In genomic region chr6:94537652-94538051, GRCm38 (mm10) we compare ENCODE assay signal across 18 mouse cellular contexts.
"Had no signal": no experiment of that assay in that cellular context is flagged by ENCODE, and none has a peak within 500 bp of the region (broad histone marks: within the 10 kb centered on the region; RNA-seq: fewer than 3 reads in every experiment).

No protein-coding gene starts in this region.

- H3K4me1 ChIP-seq: liver, embryonic 13.5 days; lung, embryonic 15.5 days; megakaryocyte, embryonic 14.5 days; neural tube, embryonic 15.5 days had no signal

- H3K4me2 ChIP-seq: liver, embryonic 13.5 days; lung, embryonic 15.5 days; midbrain, embryonic 12.5 days; midbrain, embryonic 15.5 days; neural tube, embryonic 12.5 days; neural tube, embryonic 15.5 days had no signal

- ATAC-seq: midbrain, embryonic 15.5 days had no signal

- H3K27me3 ChIP-seq: liver, embryonic 13.5 days; lung, embryonic 15.5 days; megakaryocyte, embryonic 14.5 days; midbrain, embryonic 12.5 days; midbrain, embryonic 15.5 days; neural tube, embryonic 12.5 days; neural tube, embryonic 15.5 days had no signal

- H3K9me3 ChIP-seq: liver, embryonic 13.5 days; lung, embryonic 15.5 days; megakaryocyte, embryonic 14.5 days; midbrain, embryonic 12.5 days; midbrain, embryonic 15.5 days; neural tube, embryonic 12.5 days; neural tube, embryonic 15.5 days had no signal

- H3K9ac ChIP-seq: liver, embryonic 13.5 days; lung, embryonic 15.5 days; midbrain, embryonic 12.5 days; midbrain, embryonic 15.5 days; neural tube, embryonic 12.5 days; neural tube, embryonic 15.5 days had no signal

- H3K36me3 ChIP-seq: lung, embryonic 15.5 days; midbrain, embryonic 15.5 days; neural tube, embryonic 12.5 days; neural tube, embryonic 15.5 days had no signal

- H3K27ac ChIP-seq: left cerebral cortex, adult 2 months; liver, embryonic 13.5 days; lung, embryonic 15.5 days; midbrain, embryonic 12.5 days; midbrain, embryonic 15.5 days; neural tube, embryonic 12.5 days; neural tube, embryonic 15.5 days had no signal

- H3K4me3 ChIP-seq: left cerebral cortex, adult 2 months; liver, embryonic 13.5 days; lung, embryonic 15.5 days; megakaryocyte, embryonic 14.5 days; midbrain, embryonic 12.5 days; midbrain, embryonic 15.5 days; neural tube, embryonic 12.5 days; neural tube, embryonic 15.5 days had no signal

- DNase-seq: kidney, adult 18-20 months; kidney, adult 9 months; kidney, postnatal 10 days; kidney, postnatal 36 days; layer of hippocampus, postnatal 36 days; liver, embryonic 13.5 days; lung, postnatal 10 days; lung, postnatal 36 days; right cerebral cortex, postnatal 4 days; thymus, adult 18-20 months; thymus, postnatal 36 days had no signal
